Mouse (Mus musculus) olfactory bulb, adult 2 months (tissue): ENCODE data around the gene Tlcd2.

Source experiments
- CTCF ChIP-seq: fragments of 200-500 bp; IDR thresholded peaks from 2 replicates; pipeline ENCODE4 v1.5.1; 2012; ENCODE audit warnings: low read depth, mild to moderate bottlenecking, low read length, moderate library complexity; ENCODE audit not compliant: insufficient read depth
- POLR2A ChIP-seq: fragments of 200-500 bp; IDR thresholded peaks from 2 replicates; pipeline ENCODE4 v1.6.1; 2012; ENCODE audit warnings: mild to moderate bottlenecking, low read depth, low read length, moderate library complexity; ENCODE audit not compliant: insufficient read depth

DNA sequence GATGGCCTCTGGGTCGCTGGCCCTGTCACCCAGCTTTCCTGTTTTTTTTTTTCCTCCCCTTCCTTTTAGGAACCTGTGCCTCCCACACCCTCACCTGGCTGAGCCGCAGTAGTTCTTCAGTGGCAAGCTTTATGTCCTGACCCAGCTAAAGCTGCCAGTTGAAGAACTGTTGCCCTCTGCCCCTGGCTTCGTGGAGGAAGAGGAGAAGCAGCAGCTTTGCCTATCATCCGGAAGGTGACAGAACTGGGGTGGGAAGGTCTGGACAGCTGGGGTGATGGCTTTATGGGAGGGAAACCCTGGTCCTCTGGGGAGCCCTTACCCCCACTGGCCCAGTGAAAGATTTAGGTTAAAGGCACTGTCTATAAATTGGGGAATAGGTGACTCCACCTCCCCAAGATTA lies 2.1 kb downstream of the Tlcd2 start:
- TF ChIP-seq CTCF (no peak), POLR2A (no peak)
